Mouse (Mus musculus): ENCODE measurements around the gene Cog2.

- TF ChIP-seq MAX (IDR thresholded peaks at IDR 0.05; ENCODE audit: low read length) (no peak), EP300 (IDR thresholded peaks at IDR 0.05; ENCODE audit: low read depth in 1 of 2, low read length in 2 of 2) (no peak), ELF1 (IDR thresholded peaks at IDR 0.05; ENCODE audit: low read depth, low read length) (no peak), TBP (IDR thresholded peaks at IDR 0.05; ENCODE audit: low read depth, low read length) (no peak), TAL1 (IDR thresholded peaks at IDR 0.05; ENCODE audit: low read length) (no peak), ZC3H11A (IDR thresholded peaks at IDR 0.05; ENCODE audit: low read depth, low read length) (no peak), POLR2A (IDR thresholded peaks at IDR 0.05; ENCODE audit: control insufficient read depth in 1 of 2, insufficient read depth in 1 of 2, low read depth in 1 of 2, low read length in 2 of 2, poor library complexity in 1 of 2) (no peak), GATA1 (IDR thresholded peaks at IDR 0.05; ENCODE audit: low read depth, low read length) (no peak), ZNF384 (IDR thresholded peaks at IDR 0.05; ENCODE audit: low read depth, low read length) (no peak), CTCF (IDR thresholded peaks at IDR 0.05 in 2 of 3, conservative IDR thresholded peaks at IDR 0.05 in 1 of 3; ENCODE audit: control insufficient read depth in 1 of 3, insufficient read depth in 1 of 3, low read depth in 2 of 3, low read length in 3 of 3, poor library complexity in 1 of 3, severe bottlenecking in 1 of 3) (no peak), CHD2 (IDR thresholded peaks at IDR 0.05; ENCODE audit: low read length) (no peak), GABPA (IDR thresholded peaks at IDR 0.05; ENCODE audit: low read depth, low read length) (no peak)
Measured at GRCm38 (mm10) chr8:124571732-124572429, 51.3 kb downstream of the Cog2 start.
